Mouse (Mus musculus) Patski (cell line): ENCODE results near the gene Acot8. TPM values are rescaled to one million over a fixed set of nuclear protein-coding genes. Genes with fewer than 3 reads are reported as not detected.
"Not testable (repeated sequence)": the region's sequence is repeated elsewhere in the genome, so short reads cannot be mapped to it uniquely, and the experiment has no call there.

Experiments used
- ATAC-seq: fragments of 100-300 bp; one replicate; pipeline ENCODE4 v1.8.0; 2021
- CTCF ChIA-PET: fragments of 350-600 bp; sonication (Branson Sonifier 250); formaldehyde crosslinking; loops from one replicate; lab custom pipeline; 2022; ENCODE audit warnings: inconsistent platforms; lab: Charles Lee
- POLR2A ChIA-PET: fragments of 350-600 bp; sonication (Branson Sonifier 250); formaldehyde crosslinking; loops from one replicate; lab custom pipeline; 2022; ENCODE audit warnings: antibody characterized with exemption, inconsistent platforms; lab: Charles Lee
- DNase-seq: peaks from one replicate; pipeline ENCODE4 v3.0.0-alpha.2; 2011; ENCODE audit warnings: low read depth, low spot score
- H3K27me3 ChIP-seq: fragments of 371-371 bp; one replicate; pipeline ENCODE4 v1.5.1; 2021
- CTCF ChIP-seq: fragments of 100-300 bp; IDR thresholded peaks from one replicate; pipeline ENCODE4 v1.5.1; 2021
- in situ Hi-C: fragments of 300-500 bp; cut with MboI; formaldehyde crosslinking; loops from 3 replicates; pipeline ENCODE4 v1.11.1; 2018; ENCODE audit warnings: low pct_unique_long_range_greater_than_20kb, mixed read lengths
- polyA plus RNA-seq: library from polyadenylated mRNA; unstranded; gene quantifications from one replicate; pipeline ENCODE4 v1.2.3, GENCODE M21; 2021

Acot8 gene
- polyA plus RNA-seq, 1 experiment from 2014 or later, result 23.3 TPM

- no peaks in the 10 kb centered on the region for H3K27me3 ChIP-seq
- TF ChIP-seq CTCF, result no peak
- no peak for ATAC-seq
- ChIA-PET POLR2A (interaction anchor here (1.2 kb wide), 1 partner anchor 11 kb away, joined by 5 read pairs; the partner anchor contains the start of genes Acot8 and Zswim3), CTCF (interaction anchor here (1.2 kb wide), 1 partner anchor 21 kb away, joined by 4 read pairs; no protein-coding TSS in a partner anchor)
- DNase-seq, result no peak
- in situ Hi-C loops, result no loop called here
These were observed 11.1 kb upstream of the Acot8 start for GRCm38 (mm10) chr2:164815821-164816220.

GRCm38 (mm10) chr2:164815348-164815747 is 10.7 kb upstream of the Acot8 start:
- in situ Hi-C loops, result no loop called here
- no peak for TF ChIP-seq CTCF
- ChIA-PET POLR2A (interaction anchor here (1.2 kb wide), 1 partner anchor 10 kb away, joined by 5 read pairs; the partner anchor contains the start of genes Acot8 and Zswim3), CTCF (interaction anchor here (1.2 kb wide), 1 partner anchor 21 kb away, joined by 4 read pairs; no protein-coding TSS in a partner anchor)
- ATAC-seq (no peak), DNase-seq (no peak)
- H3K27me3 ChIP-seq, result no peaks in the 10 kb centered on the region

GRCm38 (mm10) chr2:164813557-164813956 is 8.9 kb upstream of the Acot8 start:
- no peak for TF ChIP-seq CTCF
- H3K27me3 ChIP-seq, result no peaks in the 10 kb centered on the region
- ChIA-PET POLR2A (no interaction called here), CTCF (no interaction called here)
- ATAC-seq (no peak), DNase-seq (no peak)
- in situ Hi-C loops, result no loop called here

- TF ChIP-seq CTCF, result no peak
- POLR2A ChIA-PET, result no interaction called here
- no peak for DNase-seq
- in situ Hi-C loops, result no loop called here
- no peak for ATAC-seq
- CTCF ChIA-PET, result interaction anchor here (1.2 to 5.7 kb wide), 3 partner anchors 11 to 13 kb away, joined by 4 to 53 read pairs (median 4); no protein-coding TSS in a partner anchor
- H3K27me3 ChIP-seq, result no peaks in the 10 kb centered on the region
These were observed 1.9 kb upstream of the Acot8 start for GRCm38 (mm10) chr2:164806614-164807013.

- peak; percentile 24 for ATAC-seq
- POLR2A ChIA-PET, result interaction anchor here (0.9 to 1.8 kb wide), 3 partner anchors 10 to 17 kb away, joined by 3 to 7 read pairs (median 5); partner anchors contain the start of gene Zswim1
- in situ Hi-C loops, result no loop called here
- DNase-seq, result no peak
- no peak for TF ChIP-seq CTCF
- H3K27me3 ChIP-seq, result no peaks in the 10 kb centered on the region
- CTCF ChIA-PET, result interaction anchor here (1.2 to 5.7 kb wide), 4 partner anchors 12 to 17 kb away, joined by 4 to 53 read pairs (median 10); partner anchors contain the start of gene Zswim1
These were observed 643 bp upstream of the Acot8 start for GRCm38 (mm10) chr2:164805332-164805718.

GRCm38 (mm10) chr2:164803921-164804313 is 765 bp downstream of the Acot8 start:
- in situ Hi-C loops, result no loop called here
- no peak for DNase-seq
- ChIA-PET CTCF (interaction anchor here (1.2 to 5.7 kb wide), 5 partner anchors 10 to 63 kb away, joined by 3 to 53 read pairs (median 4); partner anchors contain the start of genes Ctsa and Zswim1), POLR2A (no interaction called here)
- TF ChIP-seq CTCF, result no peak
- no peaks in the 10 kb centered on the region for H3K27me3 ChIP-seq
- no peak for ATAC-seq

GRCm38 (mm10) chr2:164803201-164803920 is 1.3 kb downstream of the Acot8 start:
- POLR2A ChIA-PET, result interaction anchor here (0.6 kb wide), 1 partner anchor 236 kb away, joined by 3 read pairs; no protein-coding TSS in a partner anchor
- CTCF ChIA-PET, result interaction anchor here (1.2 to 5.7 kb wide), 4 partner anchors 10 to 64 kb away, joined by 3 to 53 read pairs (median 10); partner anchors contain the start of gene Ctsa
- DNase-seq, result no peak
- in situ Hi-C loops, result no loop called here
- no peak for TF ChIP-seq CTCF
- ATAC-seq, result no peak
- H3K27me3 ChIP-seq, result no peaks in the 10 kb centered on the region

GRCm38 (mm10) chr2:164800252-164801004 is 4.3 kb downstream of the Acot8 start:
- ChIA-PET CTCF (no interaction called here), POLR2A (no interaction called here)
- in situ Hi-C loops, result no loop called here
- no peaks in the 10 kb centered on the region for H3K27me3 ChIP-seq
- ATAC-seq (no peak), DNase-seq (no peak)
- no peak for TF ChIP-seq CTCF

- H3K27me3 ChIP-seq, in situ Hi-C loops, POLR2A ChIA-PET, ATAC-seq, DNase-seq: not testable (repeated sequence)
- CTCF ChIA-PET, result interaction anchor here (1.0 to 1.5 kb wide), 3 partner anchors 9 to 27 kb away, joined by 3 to 5 read pairs (median 4); no protein-coding TSS in a partner anchor
These were observed 6.1 kb downstream of the Acot8 start for GRCm38 (mm10) chr2:164798554-164798953.

- in situ Hi-C loops, result no loop called here
- ATAC-seq (no peak), DNase-seq (no peak)
- POLR2A ChIA-PET, result no interaction called here
- no peak for TF ChIP-seq CTCF
- CTCF ChIA-PET, result interaction anchor here (1.0 kb wide), 1 partner anchor 66 kb away, joined by 3 read pairs; no protein-coding TSS in a partner anchor
- no peaks in the 10 kb centered on the region for H3K27me3 ChIP-seq
These were observed 8.8 kb downstream of the Acot8 start for GRCm38 (mm10) chr2:164795868-164796267.
